Mouse (Mus musculus) layer of hippocampus, adult 2 months (tissue): ENCODE measurements at regions not wholly inside any gene's neighbourhood (a gene's known extent, or its start where the extent isn't known, plus 50 kb on each side); places are given as distances from the start of the nearest gene placed in this dataset.

Experiments
- DNase-seq, 2 experiments: peaks; one replicate each; pipeline ENCODE4 v3.0.0; 2022; ENCODE audit warnings: low spot score in 2 of 2
- H3K27ac ChIP-seq: fragments of 200-600 bp; 2 replicates; pipeline ENCODE4 v1.8.1; 2022
- H3K4me3 ChIP-seq: fragments of 200-600 bp; 2 replicates; pipeline ENCODE4 v1.8.1; 2022; ENCODE audit warnings: mild to moderate bottlenecking
- CTCF ChIP-seq: fragments of 200-600 bp; conservative IDR thresholded peaks from 2 replicates; pipeline ENCODE4 v1.8.1; 2022; ENCODE audit warnings: antibody characterized with exemption, mild to moderate bottlenecking, moderate library complexity

- DNase-seq: no peak
- H3K27ac ChIP-seq: no peak overlapping the region
- H3K4me3 ChIP-seq: no peak overlapping the region
- TF ChIP-seq CTCF: no peak
Measured at GRCm38 (mm10) chr1:169046791-169047525, 484.3 kb downstream of the Nuf2 start.

GRCm38 (mm10) chr1:169033517-169033916 lies 497.7 kb downstream of the Nuf2 start:
- no peak for DNase-seq
- Histone ChIP-seq H3K27ac (no peak overlapping the region), H3K4me3 (no peak overlapping the region)
- no peak for TF ChIP-seq CTCF

GRCm38 (mm10) chr1:169031849-169032542 lies 499.3 kb downstream of the Nuf2 start:
- H3K4me3 ChIP-seq: no peak overlapping the region
- TF ChIP-seq CTCF: no peak
- no peak for DNase-seq
- no peak overlapping the region for H3K27ac ChIP-seq

- no peak for TF ChIP-seq CTCF
- DNase-seq: no peak
- no peak overlapping the region for H3K4me3 ChIP-seq
- no peak overlapping the region for H3K27ac ChIP-seq
Measured at GRCm38 (mm10) chr1:169027706-169028105, 503.6 kb downstream of the Nuf2 start.

GRCm38 (mm10) chr1:169027241-169027640 lies 504.0 kb downstream of the Nuf2 start:
- no peak for TF ChIP-seq CTCF
- H3K4me3 ChIP-seq: no peak overlapping the region
- DNase-seq: no peak
- H3K27ac ChIP-seq: no peak overlapping the region

GRCm38 (mm10) chr1:169024531-169024930 lies 506.7 kb downstream of the Nuf2 start:
- H3K4me3 ChIP-seq: no peak overlapping the region
- H3K27ac ChIP-seq: no peak overlapping the region
- DNase-seq: no peak
- TF ChIP-seq CTCF: no peak

- Histone ChIP-seq H3K4me3 (no peak overlapping the region; the same call in 1 of the 2 replicates), H3K27ac (peak overlapping the region; percentile 40)
- no peak for TF ChIP-seq CTCF
- DNase-seq: peak; percentile 33 to 35
Measured at GRCm38 (mm10) chr1:168991506-168992244, 539.6 kb downstream of the Nuf2 start.

- no peak overlapping the region for H3K4me3 ChIP-seq
- no peak overlapping the region for H3K27ac ChIP-seq
- no peak for TF ChIP-seq CTCF
- no peak for DNase-seq
Measured at GRCm38 (mm10) chr1:168975037-168975698, 543.1 kb upstream of the Pbx1 start.

GRCm38 (mm10) chr1:168969402-168969801 lies 537.3 kb upstream of the Pbx1 start:
- no peak for TF ChIP-seq CTCF
- DNase-seq: no peak
- Histone ChIP-seq H3K4me3 (no peak overlapping the region), H3K27ac (no peak overlapping the region)

- DNase-seq: no peak
- no peak for TF ChIP-seq CTCF
- Histone ChIP-seq H3K4me3 (no peak overlapping the region), H3K27ac (no peak overlapping the region)
Measured at GRCm38 (mm10) chr1:168967334-168967733, 535.3 kb upstream of the Pbx1 start.

- no peak overlapping the region for H3K27ac ChIP-seq
- TF ChIP-seq CTCF: no peak
- H3K4me3 ChIP-seq: no peak overlapping the region
- no peak for DNase-seq
Measured at GRCm38 (mm10) chr1:168964467-168964904, 532.4 kb upstream of the Pbx1 start.

GRCm38 (mm10) chr1:168950947-168951346 lies 518.9 kb upstream of the Pbx1 start:
- peak in 1 of 2 experiments; percentile 8 for DNase-seq
- no peak overlapping the region for H3K27ac ChIP-seq
- no peak for TF ChIP-seq CTCF
- no peak overlapping the region for H3K4me3 ChIP-seq
